Mouse (Mus musculus) MEL (cell line): ENCODE data around the gene Rpusd4. TPM values are rescaled to one million over a fixed set of nuclear protein-coding genes. Genes with fewer than 3 reads are reported as not detected.

Source experiments
- DNase-seq: peaks from one replicate; pipeline ENCODE4 v3.0.0; 2011; ENCODE audit warnings: low read depth, low spot score
- H3K27ac ChIP-seq: 2 replicates; pipeline ENCODE4 v1.5.1; 2012; ENCODE audit warnings: low read depth, mild to moderate bottlenecking, control low read depth, low read length, moderate library complexity; ENCODE audit not compliant: control insufficient read depth
- H3K27me3 ChIP-seq, 2 experiments: fragments of 150-350 bp in 1 of 2; sonication (generic) in 1 of 2; 2 replicates each; pipeline ENCODE4 v1.6.1; 2012; ENCODE audit warnings: low read length in 2 of 2, mild to moderate bottlenecking in 2 of 2, improper control_type of control experiment in 1 of 2, moderate library complexity in 1 of 2; ENCODE audit not compliant: insufficient read depth in 2 of 2, control insufficient read depth in 1 of 2
- H3K36me3 ChIP-seq, 2 experiments: 2 replicates each; pipeline ENCODE4 v1.6.1; 2012 to 2014; ENCODE audit warnings: low read length in 2 of 2, improper control_type of control experiment in 1 of 2, inconsistent platforms in 1 of 2, mild to moderate bottlenecking in 1 of 2; ENCODE audit not compliant: insufficient read depth in 2 of 2, control insufficient read depth in 1 of 2
- H3K4me1 ChIP-seq, 2 experiments: fragments of 150-350 bp in 1 of 2; sonication (generic) in 1 of 2; 2 replicates each; pipeline ENCODE4 v1.6.1; 2012; ENCODE audit warnings: low read length in 2 of 2, improper control_type of control experiment in 1 of 2, mild to moderate bottlenecking in 1 of 2; ENCODE audit not compliant: insufficient read depth in 2 of 2, control insufficient read depth in 1 of 2
- H3K4me3 ChIP-seq, 2 experiments: fragments of 150-350 bp in 1 of 2; sonication (generic) in 1 of 2; 2 replicates each; pipeline ENCODE4 v1.5.1; 2012; ENCODE audit warnings: low read depth in 2 of 2, low read length in 2 of 2, mild to moderate bottlenecking in 2 of 2, moderate library complexity in 2 of 2, control low read depth in 1 of 2, improper control_type of control experiment in 1 of 2; ENCODE audit not compliant: control insufficient read depth in 1 of 2, insufficient read depth in 1 of 2
- H3K79me2 ChIP-seq: 2 replicates; pipeline ENCODE4 v1.6.1; 2012; ENCODE audit warnings: mild to moderate bottlenecking, low read length, moderate library complexity; ENCODE audit not compliant: control insufficient read depth, poor library complexity, insufficient read depth
- H3K9ac ChIP-seq: 2 replicates; pipeline ENCODE4 v1.6.1; 2012; ENCODE audit warnings: low read depth, mild to moderate bottlenecking, control low read depth, low read length, moderate library complexity; ENCODE audit not compliant: control insufficient read depth, poor library complexity, severe bottlenecking
- H3K9me3 ChIP-seq: fragments of 150-350 bp; sonication (generic); replicated peaks from 2 replicates; pipeline ENCODE4 v1.6.1; 2012; ENCODE audit warnings: mild to moderate bottlenecking, low read length, improper control_type of control experiment, moderate library complexity; ENCODE audit not compliant: insufficient read depth
- BHLHE40 ChIP-seq: IDR thresholded peaks from 2 replicates; pipeline ENCODE4 v1.6.1; 2012; ENCODE audit warnings: low read depth, mild to moderate bottlenecking, inconsistent platforms, low read length, improper control_type of control experiment, borderline replicate concordance
- CHD1 ChIP-seq: IDR thresholded peaks from 2 replicates; pipeline ENCODE4 v1.6.1; 2012; ENCODE audit warnings: low read depth, mild to moderate bottlenecking, inconsistent platforms, low read length, improper control_type of control experiment
- CHD2 ChIP-seq: IDR thresholded peaks from 2 replicates; pipeline ENCODE4 v1.6.1; 2011; ENCODE audit warnings: low read length, improper control_type of control experiment
- CTCF ChIP-seq, 3 experiments: IDR thresholded peaks in 2 of 3; conservative IDR thresholded peaks in 1 of 3; 2 replicates each; pipeline ENCODE4 v1.5.1; 2011 to 2012; ENCODE audit warnings: low read length in 3 of 3, low read depth in 2 of 3, mild to moderate bottlenecking in 2 of 3, improper control_type of control experiment in 1 of 3, inconsistent platforms in 1 of 3, mixed read lengths in 1 of 3, moderate library complexity in 1 of 3; ENCODE audit not compliant: control insufficient read depth in 1 of 3, insufficient read depth in 1 of 3, poor library complexity in 1 of 3, severe bottlenecking in 1 of 3
- E2F4 ChIP-seq: IDR thresholded peaks from 2 replicates; pipeline ENCODE4 v1.6.1; 2011; ENCODE audit warnings: low read depth, low read length, improper control_type of control experiment, borderline replicate concordance
- ELF1 ChIP-seq: IDR thresholded peaks from 2 replicates; pipeline ENCODE4 v1.6.1; 2014; ENCODE audit warnings: low read depth, mild to moderate bottlenecking, inconsistent platforms, low read length, improper control_type of control experiment, moderate library complexity
- EP300 ChIP-seq, 2 experiments: IDR thresholded peaks; 2 replicates each; pipeline ENCODE4 v1.6.1; 2011; ENCODE audit warnings: improper control_type of control experiment in 2 of 2, low read length in 2 of 2, low read depth in 1 of 2, mild to moderate bottlenecking in 1 of 2
- GABPA ChIP-seq: IDR thresholded peaks from 2 replicates; pipeline ENCODE4 v1.6.1; 2012; ENCODE audit warnings: low read depth, mild to moderate bottlenecking, inconsistent platforms, low read length, improper control_type of control experiment, moderate library complexity
- GATA1 ChIP-seq: IDR thresholded peaks from 2 replicates; pipeline ENCODE4 v1.6.1; 2011; ENCODE audit warnings: low read depth, low read length, improper control_type of control experiment
- HCFC1 ChIP-seq: IDR thresholded peaks from 2 replicates; pipeline ENCODE4 v1.6.1; 2012; ENCODE audit warnings: low read depth, mild to moderate bottlenecking, inconsistent platforms, low read length, improper control_type of control experiment, moderate library complexity
- JUND ChIP-seq: IDR thresholded peaks from 2 replicates; pipeline ENCODE4 v1.6.1; 2011; ENCODE audit warnings: low read depth, mild to moderate bottlenecking, improper control_type of control experiment, low read length
- KAT2A ChIP-seq: conservative IDR thresholded peaks from 2 replicates; pipeline ENCODE4 v1.6.1; 2012; ENCODE audit warnings: low read depth, low read length, improper control_type of control experiment, inconsistent platforms
- MAFK ChIP-seq: IDR thresholded peaks from 2 replicates; pipeline ENCODE4 v1.6.1; 2011; ENCODE audit warnings: low read depth, mild to moderate bottlenecking, low read length, improper control_type of control experiment, borderline replicate concordance
- MAX ChIP-seq: IDR thresholded peaks from 2 replicates; pipeline ENCODE4 v1.6.1; 2011; ENCODE audit warnings: low read length, improper control_type of control experiment
- MAZ ChIP-seq: IDR thresholded peaks from 2 replicates; pipeline ENCODE4 v1.6.1; 2012; ENCODE audit warnings: low read depth, mild to moderate bottlenecking, inconsistent platforms, low read length, improper control_type of control experiment
- MEF2A ChIP-seq: IDR thresholded peaks from 2 replicates; pipeline ENCODE4 v1.6.1; 2014; ENCODE audit warnings: low read depth, mild to moderate bottlenecking, inconsistent platforms, low read length, improper control_type of control experiment; ENCODE audit not compliant: poor library complexity, insufficient replicate concordance, severe bottlenecking; ENCODE audit errors: extremely low read depth
- MXI1 ChIP-seq: IDR thresholded peaks from 2 replicates; pipeline ENCODE4 v1.6.1; 2011; ENCODE audit warnings: mild to moderate bottlenecking, low read depth, low read length, improper control_type of control experiment
- MYB ChIP-seq: IDR thresholded peaks from 2 replicates; pipeline ENCODE4 v1.6.1; 2011; ENCODE audit warnings: mild to moderate bottlenecking, low read depth, low read length, improper control_type of control experiment
- MYC ChIP-seq: IDR thresholded peaks from 2 replicates; pipeline ENCODE4 v1.6.1; 2011; ENCODE audit warnings: low read depth, mild to moderate bottlenecking, low read length, improper control_type of control experiment, moderate library complexity
- NRF1 ChIP-seq: IDR thresholded peaks from 2 replicates; pipeline ENCODE4 v1.6.1; 2014; ENCODE audit warnings: low read depth, mild to moderate bottlenecking, inconsistent platforms, low read length, improper control_type of control experiment, moderate library complexity; ENCODE audit not compliant: poor library complexity, insufficient read depth, severe bottlenecking
- POLR2A ChIP-seq, 2 experiments: IDR thresholded peaks; 2 replicates each; pipeline ENCODE4 v1.6.1; 2011 to 2012; ENCODE audit warnings: low read length in 2 of 2, mild to moderate bottlenecking in 2 of 2, control low read depth in 1 of 2, improper control_type of control experiment in 1 of 2, low read depth in 1 of 2, moderate library complexity in 1 of 2; ENCODE audit not compliant: control insufficient read depth in 1 of 2, insufficient read depth in 1 of 2, poor library complexity in 1 of 2
- POLR2AphosphoS2 ChIP-seq: IDR thresholded peaks from 2 replicates; pipeline ENCODE4 v1.6.1; 2011; ENCODE audit warnings: low read length, improper control_type of control experiment
- POLR2AphosphoS5 ChIP-seq: IDR thresholded peaks from 2 replicates; pipeline ENCODE4 v1.6.1; 2012; ENCODE audit warnings: low read depth, borderline replicate concordance, mild to moderate bottlenecking, inconsistent platforms, low read length, moderate library complexity, mixed read lengths
- RAD21 ChIP-seq: IDR thresholded peaks from 2 replicates; pipeline ENCODE4 v1.6.1; 2011; ENCODE audit warnings: mild to moderate bottlenecking, low read depth, low read length, improper control_type of control experiment
- RCOR1 ChIP-seq: IDR thresholded peaks from 2 replicates; pipeline ENCODE4 v1.6.1; 2012; ENCODE audit warnings: low read depth, mild to moderate bottlenecking, inconsistent platforms, low read length, improper control_type of control experiment
- SIN3A ChIP-seq: IDR thresholded peaks from 2 replicates; pipeline ENCODE4 v1.6.1; 2012; ENCODE audit warnings: low read length, improper control_type of control experiment, inconsistent platforms
- SMC3 ChIP-seq: IDR thresholded peaks from 2 replicates; pipeline ENCODE4 v1.6.1; 2011; ENCODE audit warnings: low read depth, low read length, improper control_type of control experiment
- TAL1 ChIP-seq: IDR thresholded peaks from 2 replicates; pipeline ENCODE4 v1.6.1; 2012; ENCODE audit warnings: mild to moderate bottlenecking, inconsistent platforms, low read length, moderate library complexity, mixed read lengths
- TCF12 ChIP-seq: IDR thresholded peaks from 2 replicates; pipeline ENCODE4 v1.6.1; 2014; ENCODE audit warnings: low read depth, mild to moderate bottlenecking, inconsistent platforms, low read length, improper control_type of control experiment, moderate library complexity
- UBTF ChIP-seq: IDR thresholded peaks from 2 replicates; pipeline ENCODE4 v1.6.1; 2012; ENCODE audit warnings: low read depth, mild to moderate bottlenecking, inconsistent platforms, low read length, improper control_type of control experiment, moderate library complexity, borderline replicate concordance; ENCODE audit not compliant: insufficient read depth
- USF1 ChIP-seq: IDR thresholded peaks from 2 replicates; pipeline ENCODE4 v1.6.1; 2014; ENCODE audit warnings: low read depth, mild to moderate bottlenecking, inconsistent platforms, low read length, improper control_type of control experiment, moderate library complexity
- USF2 ChIP-seq, 2 experiments: IDR thresholded peaks; 2 replicates each; pipeline ENCODE4 v1.6.1; 2011 to 2012; ENCODE audit warnings: improper control_type of control experiment in 2 of 2, low read length in 2 of 2, borderline replicate concordance in 1 of 2, inconsistent platforms in 1 of 2, low read depth in 1 of 2, mild to moderate bottlenecking in 1 of 2; ENCODE audit not compliant: insufficient read depth in 1 of 2
- ZKSCAN1 ChIP-seq: IDR thresholded peaks from 2 replicates; pipeline ENCODE4 v1.6.1; 2012; ENCODE audit warnings: low read depth, mild to moderate bottlenecking, inconsistent platforms, low read length, improper control_type of control experiment, moderate library complexity
- ZNF384 ChIP-seq: IDR thresholded peaks from 2 replicates; pipeline ENCODE4 v1.6.1; 2012; ENCODE audit warnings: low read depth, mild to moderate bottlenecking, inconsistent platforms, low read length, improper control_type of control experiment
- polyA plus RNA-seq, 2 experiments: library from polyadenylated mRNA; stranded (reverse) in 1 of 2; unstranded in 1 of 2; fragments of >175 nt in 1 of 2; fragments of >200 nt in 1 of 2; gene quantifications; 2 replicates each; pipeline versions ENCODE4 v1.2.1 to v1.2.4; 2012; ENCODE audit warnings: low replicate concordance in 2 of 2, low read depth in 1 of 2; ENCODE audit not compliant: insufficient read length in 2 of 2, insufficient read depth in 1 of 2, missing spikeins in 1 of 2
- total RNA-seq: library from RNA; depleted of rRNA; stranded (reverse); fragments of 300-350 nt; gene quantifications from 2 replicates; pipeline ENCODE4 v1.2.3, GENCODE M21; 2012; rRNA removed

The Rpusd4 gene
- total RNA-seq (32.0 and 36.3 TPM in 2 replicates), polyA plus RNA-seq (10 to 100 TPM in 1 of 2 experiments, not detected in 1; 40.9 TPM)

- DNase-seq = peak; percentile 96
- Histone ChIP-seq H3K4me3 (peak within 1 kb of the TSS; percentile 95 to 98), H3K27ac (peak within 1 kb of the TSS; percentile 81), H3K9ac (peak within 1 kb of the TSS; percentile 98), H3K4me1 (peaks cover 16 to 37% of the 10 kb centered on the region in 2 experiments), H3K79me2 (peaks cover 22% of the 10 kb centered on the region), H3K36me3 (peaks cover 2 to 54% of the 10 kb centered on the region in 2 experiments), H3K27me3 (no peaks in the 10 kb centered on the region), H3K9me3 (no peaks in the 10 kb centered on the region)
- TF ChIP-seq E2F4 = no peak
- no peak for TF ChIP-seq CTCF (IDR thresholded peaks at IDR 0.05 in 2 of 3, conservative IDR thresholded peaks at IDR 0.05 in 1 of 3; ENCODE audit: control insufficient read depth in 1 of 3, insufficient read depth in 1 of 3, low read depth in 2 of 3, low read length in 3 of 3, poor library complexity in 1 of 3, severe bottlenecking in 1 of 3)
- no peak for TF ChIP-seq UBTF
- no peak for TF ChIP-seq CHD2
- no peak; the same call in 1 of the 2 replicates for TF ChIP-seq TCF12
- TF ChIP-seq GABPA = no peak
- no peak for TF ChIP-seq CHD1
- peak; percentile 62; the same call in 1 of the 2 replicates for TF ChIP-seq BHLHE40
- TF ChIP-seq MXI1 = peak; percentile 89
- TF ChIP-seq MAX = peak; percentile 97
- peak in 1 of 2 experiments; percentile 31; a peak in 2 of 4 replicates for TF ChIP-seq EP300 (IDR thresholded peaks at IDR 0.05; ENCODE audit: low read depth in 1 of 2, low read length in 2 of 2)
- TF ChIP-seq NRF1 = peak; percentile 91
- no peak for TF ChIP-seq JUND
- TF ChIP-seq MYB = no peak
- no peak for TF ChIP-seq POLR2AphosphoS5
- no peak for TF ChIP-seq RAD21
- TF ChIP-seq GATA1 = no peak
- TF ChIP-seq SMC3 = no peak
- no peak for TF ChIP-seq ZKSCAN1
- TF ChIP-seq RCOR1 = no peak
- TF ChIP-seq MAFK = no peak
- TF ChIP-seq MEF2A = 0 out of 2 replicates have a peak, but pooled peaks have one; percentile 14
- TF ChIP-seq TAL1 = no peak
- peak; percentile 92 for TF ChIP-seq MAZ
- TF ChIP-seq ZNF384 = no peak
- TF ChIP-seq USF1 = peak; percentile 99
- TF ChIP-seq POLR2AphosphoS2 = peak; percentile 84
- peak; percentile 93 to 99 for TF ChIP-seq USF2 (IDR thresholded peaks at IDR 0.05; ENCODE audit: borderline replicate concordance in 1 of 2, insufficient read depth in 1 of 2, low read depth in 1 of 2, low read length in 2 of 2)
- peak; percentile 58; the same call in 1 of the 2 replicates for TF ChIP-seq ELF1
- TF ChIP-seq KAT2A = no peak; the same call in 1 of the 2 replicates
- TF ChIP-seq SIN3A = peak; percentile 87
- no peak for TF ChIP-seq MYC
- peak; percentile 82 for TF ChIP-seq HCFC1
- peak; percentile 94 to 95 for TF ChIP-seq POLR2A (IDR thresholded peaks at IDR 0.05; ENCODE audit: control insufficient read depth in 1 of 2, insufficient read depth in 1 of 2, low read depth in 1 of 2, low read length in 2 of 2, poor library complexity in 1 of 2)
Observed at GRCm38 (mm10) chr9:35267146-35267975, at the start of gene Rpusd4, which contains the start of gene Fam118b. Gene Rpusd4 (plus strand): TSS chr9:35267865. Gene Fam118b (minus strand): TSS chr9:35267805.
